Mouse (Mus musculus): Measurements from ENCODE around the gene Tbc1d22a. TPM values are rescaled to one million over a fixed set of nuclear protein-coding genes. Genes with fewer than 3 reads are reported as not detected.

The Tbc1d22a gene
- polyA plus RNA-seq, 1 experiment from 2014 or later = 9.1 TPM

GRCm38 (mm10) chr15:86375860-86376394 lies 161.7 kb downstream of the Tbc1d22a start:
- Histone ChIP-seq H3K4me3 (ENCODE audit: control insufficient read depth in 1 of 2, insufficient read depth in 1 of 2, low read depth in 1 of 2, low read length in 2 of 2) (no peak overlapping the region), H3K9me3 (ENCODE audit: control insufficient read depth, low read length) (no peaks in the 10 kb centered on the region), H3K27ac (replicated peaks in 1 of 2; ENCODE audit: control insufficient read depth in 1 of 2, insufficient read depth in 1 of 2, low read depth in 2 of 2, low read length in 2 of 2) (no peak overlapping the region), H3K9ac (ENCODE audit: low read length) (no peak overlapping the region), H3K36me3 (ENCODE audit: control insufficient read depth, insufficient read depth, low read length) (no peaks in the 10 kb centered on the region), H3K4me1 (ENCODE audit: control insufficient read depth in 2 of 2, insufficient read depth in 2 of 2, low read length in 2 of 2) (no peaks in the 10 kb centered on the region), H3K27me3 (ENCODE audit: control insufficient read depth, insufficient read depth, low read length) (no peaks in the 10 kb centered on the region), H3K4me2 (ENCODE audit: low read length) (no peak overlapping the region)
- WGBS = 84% methylated on average over 6 of the region's 6 CpGs
- no peak for ATAC-seq (ENCODE audit: insufficient number of reproducible peaks, insufficient read depth, low FRiP score, low read depth)

- Histone ChIP-seq H3K4me1 (ENCODE audit: control insufficient read depth in 2 of 2, insufficient read depth in 2 of 2, low read length in 2 of 2) (no peaks in the 10 kb centered on the region), H3K36me3 (ENCODE audit: control insufficient read depth, insufficient read depth, low read length) (no peaks in the 10 kb centered on the region), H3K27me3 (ENCODE audit: control insufficient read depth, insufficient read depth, low read length) (no peaks in the 10 kb centered on the region), H3K4me2 (ENCODE audit: low read length) (no peak overlapping the region), H3K27ac (replicated peaks in 1 of 2; ENCODE audit: control insufficient read depth in 1 of 2, insufficient read depth in 1 of 2, low read depth in 2 of 2, low read length in 2 of 2) (no peak overlapping the region), H3K4me3 (ENCODE audit: control insufficient read depth in 1 of 2, insufficient read depth in 1 of 2, low read depth in 1 of 2, low read length in 2 of 2) (no peak overlapping the region), H3K9me3 (ENCODE audit: control insufficient read depth, low read length) (no peaks in the 10 kb centered on the region), H3K9ac (ENCODE audit: low read length) (no peak overlapping the region)
- no peak for ATAC-seq (ENCODE audit: insufficient number of reproducible peaks, insufficient read depth, low FRiP score, low read depth)
- 73% methylated on average over 5 of the region's 5 CpGs for WGBS
Observed at GRCm38 (mm10) chr15:86383278-86383677, 169.0 kb downstream of the Tbc1d22a start.

GRCm38 (mm10) chr15:86385436-86385835 lies 171.2 kb downstream of the Tbc1d22a start:
- H3K27ac ChIP-seq (replicated peaks in 1 of 2; ENCODE audit: control insufficient read depth in 1 of 2, insufficient read depth in 1 of 2, low read depth in 2 of 2, low read length in 2 of 2) = no peak overlapping the region
- no peak for ATAC-seq (ENCODE audit: insufficient number of reproducible peaks, insufficient read depth, low FRiP score, low read depth)
- no peaks in the 10 kb centered on the region for H3K4me1 ChIP-seq (ENCODE audit: control insufficient read depth in 2 of 2, insufficient read depth in 2 of 2, low read length in 2 of 2)
- H3K9ac ChIP-seq (ENCODE audit: low read length) = no peak overlapping the region
- WGBS = 46% methylated on average over 2 of the region's 2 CpGs
- no peak overlapping the region for H3K4me3 ChIP-seq (ENCODE audit: control insufficient read depth in 1 of 2, insufficient read depth in 1 of 2, low read depth in 1 of 2, low read length in 2 of 2)
- no peaks in the 10 kb centered on the region for H3K27me3 ChIP-seq (ENCODE audit: control insufficient read depth, insufficient read depth, low read length)
- H3K4me2 ChIP-seq (ENCODE audit: low read length) = no peak overlapping the region
- no peaks in the 10 kb centered on the region for H3K36me3 ChIP-seq (ENCODE audit: control insufficient read depth, insufficient read depth, low read length)
- no peaks in the 10 kb centered on the region for H3K9me3 ChIP-seq (ENCODE audit: control insufficient read depth, low read length)

DNA sequence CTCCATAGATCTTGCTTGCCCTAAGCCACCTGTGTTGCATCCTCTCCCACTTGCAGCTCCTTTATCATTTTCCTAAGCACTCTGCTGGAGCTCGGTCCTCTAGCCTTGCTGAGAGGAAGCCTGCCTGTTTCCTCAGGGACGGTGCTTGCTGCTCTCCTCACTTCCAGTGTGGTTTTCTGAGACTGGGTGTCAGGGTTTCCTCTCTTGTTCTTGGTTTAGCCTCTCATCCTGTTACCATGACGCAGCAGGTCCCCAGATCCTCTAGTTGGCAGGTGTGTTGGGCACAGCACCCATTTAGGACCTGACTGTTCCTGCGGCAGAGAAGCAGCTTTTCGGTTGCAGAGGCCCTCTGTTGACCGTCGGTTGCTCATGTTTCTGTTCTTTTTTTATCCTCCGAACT lies 172.1 kb downstream of the Tbc1d22a start:
- Histone ChIP-seq H3K4me2 (ENCODE audit: low read length) (no peak overlapping the region), H3K27ac (replicated peaks in 1 of 2; ENCODE audit: control insufficient read depth in 1 of 2, insufficient read depth in 1 of 2, low read depth in 2 of 2, low read length in 2 of 2) (no peak overlapping the region), H3K9me3 (ENCODE audit: control insufficient read depth, low read length) (no peaks in the 10 kb centered on the region), H3K4me1 (ENCODE audit: control insufficient read depth in 2 of 2, insufficient read depth in 2 of 2, low read length in 2 of 2) (no peaks in the 10 kb centered on the region), H3K27me3 (ENCODE audit: control insufficient read depth, insufficient read depth, low read length) (no peaks in the 10 kb centered on the region), H3K36me3 (ENCODE audit: control insufficient read depth, insufficient read depth, low read length) (no peaks in the 10 kb centered on the region), H3K9ac (ENCODE audit: low read length) (no peak overlapping the region), H3K4me3 (ENCODE audit: control insufficient read depth in 1 of 2, insufficient read depth in 1 of 2, low read depth in 1 of 2, low read length in 2 of 2) (no peak overlapping the region)
- WGBS = 82% methylated on average over 8 of the region's 8 CpGs
- no peak for ATAC-seq (ENCODE audit: insufficient number of reproducible peaks, insufficient read depth, low FRiP score, low read depth)

DNA sequence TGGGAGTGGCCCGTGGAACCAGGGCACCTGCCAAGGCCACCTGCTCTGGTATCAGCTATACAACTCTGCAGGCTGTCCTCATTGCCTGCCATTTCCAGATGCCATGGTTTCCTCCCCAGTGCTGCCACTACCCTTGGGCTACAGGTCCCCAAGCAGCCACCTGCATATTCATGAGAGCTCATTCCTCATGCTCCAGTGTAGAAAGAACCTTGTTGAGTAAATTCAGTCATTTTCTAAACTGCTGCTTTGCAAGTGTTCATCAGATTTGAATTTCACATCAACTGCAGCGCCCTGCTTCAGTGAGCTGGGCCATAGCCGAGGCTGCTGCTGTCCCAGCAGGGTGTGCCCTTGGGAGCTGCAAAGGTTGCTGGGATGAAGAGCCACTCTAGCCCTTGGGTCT lies 174.3 kb downstream of the Tbc1d22a start:
- Histone ChIP-seq H3K9me3 (ENCODE audit: control insufficient read depth, low read length) (no peaks in the 10 kb centered on the region), H3K36me3 (ENCODE audit: control insufficient read depth, insufficient read depth, low read length) (no peaks in the 10 kb centered on the region), H3K4me1 (ENCODE audit: control insufficient read depth in 2 of 2, insufficient read depth in 2 of 2, low read length in 2 of 2) (no peaks in the 10 kb centered on the region), H3K27ac (replicated peaks in 1 of 2; ENCODE audit: control insufficient read depth in 1 of 2, insufficient read depth in 1 of 2, low read depth in 2 of 2, low read length in 2 of 2) (no peak overlapping the region), H3K4me2 (ENCODE audit: low read length) (no peak overlapping the region), H3K9ac (ENCODE audit: low read length) (no peak overlapping the region), H3K27me3 (ENCODE audit: control insufficient read depth, insufficient read depth, low read length) (no peaks in the 10 kb centered on the region), H3K4me3 (ENCODE audit: control insufficient read depth in 1 of 2, insufficient read depth in 1 of 2, low read depth in 1 of 2, low read length in 2 of 2) (no peak overlapping the region)
- WGBS = 74% methylated on average over 3 of the region's 3 CpGs
- no peak for ATAC-seq (ENCODE audit: insufficient number of reproducible peaks, insufficient read depth, low FRiP score, low read depth)

GRCm38 (mm10) chr15:86404866-86405265 lies 190.6 kb downstream of the Tbc1d22a start:
- H3K27me3 ChIP-seq (ENCODE audit: control insufficient read depth, insufficient read depth, low read length) = peaks cover 64% of the 10 kb centered on the region
- H3K9ac ChIP-seq (ENCODE audit: low read length) = no peak overlapping the region
- H3K9me3 ChIP-seq (ENCODE audit: control insufficient read depth, low read length) = no peaks in the 10 kb centered on the region
- no peak overlapping the region for H3K27ac ChIP-seq (replicated peaks in 1 of 2; ENCODE audit: control insufficient read depth in 1 of 2, insufficient read depth in 1 of 2, low read depth in 2 of 2, low read length in 2 of 2)
- 45% methylated on average over 5 of the region's 5 CpGs for WGBS
- H3K4me3 ChIP-seq (ENCODE audit: control insufficient read depth in 1 of 2, insufficient read depth in 1 of 2, low read depth in 1 of 2, low read length in 2 of 2) = no peak overlapping the region
- H3K4me2 ChIP-seq (ENCODE audit: low read length) = no peak overlapping the region
- H3K36me3 ChIP-seq (ENCODE audit: control insufficient read depth, insufficient read depth, low read length) = no peaks in the 10 kb centered on the region
- peaks cover 4 to 6% of the 10 kb centered on the region in 2 experiments for H3K4me1 ChIP-seq (ENCODE audit: control insufficient read depth in 2 of 2, insufficient read depth in 2 of 2, low read length in 2 of 2)
- no peak for ATAC-seq (ENCODE audit: insufficient number of reproducible peaks, insufficient read depth, low FRiP score, low read depth)

- no peak overlapping the region for H3K27ac ChIP-seq (replicated peaks in 1 of 2; ENCODE audit: control insufficient read depth in 1 of 2, insufficient read depth in 1 of 2, low read depth in 2 of 2, low read length in 2 of 2)
- ATAC-seq (ENCODE audit: insufficient number of reproducible peaks, insufficient read depth, low FRiP score, low read depth) = no peak
- H3K36me3 ChIP-seq (ENCODE audit: control insufficient read depth, insufficient read depth, low read length) = no peaks in the 10 kb centered on the region
- 23% methylated on average over 4 of the region's 4 CpGs for WGBS
- H3K9me3 ChIP-seq (ENCODE audit: control insufficient read depth, low read length) = no peaks in the 10 kb centered on the region
- no peak overlapping the region for H3K4me3 ChIP-seq (ENCODE audit: control insufficient read depth in 1 of 2, insufficient read depth in 1 of 2, low read depth in 1 of 2, low read length in 2 of 2)
- H3K27me3 ChIP-seq (ENCODE audit: control insufficient read depth, insufficient read depth, low read length) = peaks cover 64% of the 10 kb centered on the region
- H3K9ac ChIP-seq (ENCODE audit: low read length) = no peak overlapping the region
- H3K4me1 ChIP-seq (ENCODE audit: control insufficient read depth in 2 of 2, insufficient read depth in 2 of 2, low read length in 2 of 2) = peaks cover 4 to 6% of the 10 kb centered on the region in 2 experiments
- H3K4me2 ChIP-seq (ENCODE audit: low read length) = no peak overlapping the region
Observed at GRCm38 (mm10) chr15:86405527-86405926, 191.3 kb downstream of the Tbc1d22a start.

DNA sequence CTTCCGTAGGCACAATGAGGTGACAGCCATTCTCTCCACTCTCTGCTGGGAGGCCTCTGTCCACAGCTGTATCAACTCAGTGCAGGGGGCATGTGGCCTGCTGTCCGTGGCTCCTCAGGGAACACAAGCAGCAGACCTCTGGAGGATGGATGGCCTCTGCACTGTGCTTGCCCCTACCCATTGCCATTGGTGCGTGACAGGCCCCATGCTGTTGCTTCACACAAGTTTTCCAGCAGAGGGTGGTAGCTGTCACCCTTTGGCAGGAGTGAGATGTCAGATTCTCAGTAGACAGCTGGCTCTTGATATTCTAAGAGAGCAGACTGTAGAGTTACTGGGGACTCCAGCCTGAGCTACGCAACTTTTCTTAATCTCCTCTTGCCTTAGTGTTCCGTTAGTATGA lies 195.1 kb downstream of the Tbc1d22a start:
- Histone ChIP-seq H3K9me3 (ENCODE audit: control insufficient read depth, low read length) (no peaks in the 10 kb centered on the region), H3K27me3 (ENCODE audit: control insufficient read depth, insufficient read depth, low read length) (peaks cover 70% of the 10 kb centered on the region), H3K27ac (replicated peaks in 1 of 2; ENCODE audit: control insufficient read depth in 1 of 2, insufficient read depth in 1 of 2, low read depth in 2 of 2, low read length in 2 of 2) (no peak overlapping the region), H3K9ac (ENCODE audit: low read length) (no peak overlapping the region), H3K4me3 (ENCODE audit: control insufficient read depth in 1 of 2, insufficient read depth in 1 of 2, low read depth in 1 of 2, low read length in 2 of 2) (no peak overlapping the region), H3K4me2 (ENCODE audit: low read length) (no peak overlapping the region), H3K4me1 (ENCODE audit: control insufficient read depth in 2 of 2, insufficient read depth in 2 of 2, low read length in 2 of 2) (no peaks in the 10 kb centered on the region; a peak in 1 of 4 replicates), H3K36me3 (ENCODE audit: control insufficient read depth, insufficient read depth, low read length) (no peaks in the 10 kb centered on the region)
- no peak for ATAC-seq (ENCODE audit: insufficient number of reproducible peaks, insufficient read depth, low FRiP score, low read depth)
- 49% methylated on average over 5 of the region's 5 CpGs for WGBS
